Mouse (Mus musculus): ENCODE measurements at regions not wholly inside any gene's neighbourhood (a gene's known extent, or its start where the extent isn't known, plus 50 kb on each side); places are given as distances from the start of the nearest gene placed in this dataset.
A peak's percentile ranks its signal among the peaks of the same experiment; 100 is the strongest.

DNA sequence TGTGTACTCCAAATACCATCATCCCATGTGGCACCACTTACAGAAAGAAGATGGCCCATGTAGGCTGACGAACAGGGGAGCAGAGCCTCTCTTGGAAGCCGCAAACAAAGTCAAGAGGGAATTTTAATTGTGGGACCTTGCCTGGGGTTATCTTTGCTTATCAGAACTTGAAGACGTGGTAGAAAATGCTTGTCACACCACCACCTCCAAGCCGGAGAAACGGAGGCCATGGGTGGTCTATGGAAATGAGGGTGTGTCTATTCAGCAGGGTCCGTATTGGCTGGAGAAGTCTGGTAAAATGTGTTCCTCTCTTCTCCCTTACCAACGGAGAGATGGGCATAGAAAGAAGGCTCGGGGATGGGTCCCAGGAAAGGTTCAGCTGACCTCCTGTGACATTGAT, 313.6 kb downstream of the Sox9 start:
- DNase-seq, result no peak

DNA sequence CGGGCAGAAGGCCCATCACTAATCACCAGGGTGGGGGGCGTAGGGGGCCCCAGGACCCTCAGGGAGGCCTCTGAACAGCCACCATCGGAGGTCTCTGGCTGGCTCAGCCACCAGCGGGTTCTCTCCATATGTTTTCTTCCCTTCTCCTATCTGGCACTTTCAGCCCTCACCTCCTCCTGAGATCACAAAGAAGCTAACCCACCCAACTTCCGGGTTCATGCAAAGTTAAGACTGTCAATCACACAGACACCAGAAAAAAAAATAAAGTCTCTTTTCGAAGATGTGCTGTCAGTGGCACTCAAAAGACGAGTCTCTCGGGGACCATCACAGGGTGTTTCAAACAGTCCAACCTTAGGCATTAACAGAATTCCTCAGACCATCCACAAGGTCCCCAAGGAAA, 314.2 kb downstream of the Sox9 start:
- no peak for DNase-seq

DNA sequence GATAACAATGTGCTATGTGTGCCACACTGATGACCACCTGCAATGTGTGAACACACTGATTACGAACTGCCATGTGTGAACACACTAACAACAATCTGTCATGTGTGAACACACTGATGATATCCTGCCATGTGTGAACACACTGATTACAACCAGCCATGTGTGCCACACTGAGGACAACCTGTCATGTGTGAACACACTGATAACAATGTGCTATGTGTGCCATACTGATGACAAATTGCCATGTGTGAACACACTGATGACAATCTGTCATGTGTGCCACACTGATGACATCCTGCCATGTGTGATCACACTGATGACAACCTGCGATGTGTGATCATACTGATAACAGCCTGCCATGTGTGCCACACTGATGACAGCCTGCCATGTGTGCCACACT, 316.3 kb downstream of the Sox9 start:
- no peak for DNase-seq

- no peak for DNase-seq
These were observed 318.8 kb downstream of the Sox9 start for GRCm38 (mm10) chr11:113100800-113101199.

- DNase-seq, result peak; percentile 53 to 69
These were observed 319.5 kb downstream of the Sox9 start for GRCm38 (mm10) chr11:113101534-113101933.

DNA sequence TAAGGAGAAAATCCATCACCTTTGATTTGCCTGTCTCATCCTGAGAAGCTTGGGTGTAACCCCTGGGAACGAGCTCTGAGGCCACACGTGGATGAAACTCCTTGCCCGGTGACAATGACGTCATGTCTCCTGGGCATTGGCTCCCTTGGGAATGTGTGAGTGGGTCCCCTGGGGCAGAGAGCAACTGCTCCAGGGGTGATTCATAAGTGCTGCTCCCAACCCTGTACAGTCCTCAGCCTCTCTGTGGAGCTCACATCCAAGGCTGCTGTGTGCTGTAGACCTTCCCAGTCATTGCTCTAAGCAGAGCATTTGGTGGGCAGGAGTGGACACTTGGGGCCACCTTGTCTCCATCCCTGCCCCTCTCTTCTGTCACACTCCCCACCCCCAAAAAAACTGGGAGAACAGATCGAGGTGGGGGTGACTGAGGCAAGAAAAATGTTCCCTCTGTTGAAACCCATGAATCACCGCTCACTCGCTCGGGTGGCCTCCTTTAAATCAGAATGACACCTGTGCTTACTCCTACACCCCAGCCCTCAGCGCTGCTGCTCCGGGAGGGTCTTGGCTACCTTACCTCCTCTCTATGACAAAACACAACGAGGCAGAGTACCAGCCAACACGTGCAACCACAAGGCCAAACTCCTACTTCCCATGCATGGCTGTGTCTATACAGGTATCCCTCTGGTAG, 321.3 kb downstream of the Sox9 start:
- DNase-seq, result no peak

DNA sequence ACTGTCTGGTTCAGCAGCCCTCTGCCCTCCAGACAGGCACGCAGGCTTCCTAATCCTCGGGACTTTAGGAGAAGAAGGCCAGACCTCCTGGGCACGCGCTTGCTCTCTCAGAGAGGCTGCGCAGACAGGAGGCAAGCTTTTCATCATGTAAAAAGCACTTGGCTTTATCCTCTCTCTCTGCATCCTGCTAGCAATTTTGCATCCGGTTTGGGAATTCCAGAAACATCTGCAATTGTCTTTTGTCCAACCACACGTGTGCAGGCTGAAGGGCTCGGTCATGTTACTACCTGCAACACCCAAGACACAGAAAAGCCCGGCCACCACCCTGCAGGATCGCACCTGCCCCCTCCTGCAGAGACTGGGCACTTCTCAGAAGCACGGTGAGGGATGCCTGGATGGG, 323.3 kb downstream of the Sox9 start:
- DNase-seq, result no peak

- peak; percentile 42 to 48 for DNase-seq
These were observed 325.3 kb downstream of the Sox9 start for GRCm38 (mm10) chr11:113107205-113107844.

DNA sequence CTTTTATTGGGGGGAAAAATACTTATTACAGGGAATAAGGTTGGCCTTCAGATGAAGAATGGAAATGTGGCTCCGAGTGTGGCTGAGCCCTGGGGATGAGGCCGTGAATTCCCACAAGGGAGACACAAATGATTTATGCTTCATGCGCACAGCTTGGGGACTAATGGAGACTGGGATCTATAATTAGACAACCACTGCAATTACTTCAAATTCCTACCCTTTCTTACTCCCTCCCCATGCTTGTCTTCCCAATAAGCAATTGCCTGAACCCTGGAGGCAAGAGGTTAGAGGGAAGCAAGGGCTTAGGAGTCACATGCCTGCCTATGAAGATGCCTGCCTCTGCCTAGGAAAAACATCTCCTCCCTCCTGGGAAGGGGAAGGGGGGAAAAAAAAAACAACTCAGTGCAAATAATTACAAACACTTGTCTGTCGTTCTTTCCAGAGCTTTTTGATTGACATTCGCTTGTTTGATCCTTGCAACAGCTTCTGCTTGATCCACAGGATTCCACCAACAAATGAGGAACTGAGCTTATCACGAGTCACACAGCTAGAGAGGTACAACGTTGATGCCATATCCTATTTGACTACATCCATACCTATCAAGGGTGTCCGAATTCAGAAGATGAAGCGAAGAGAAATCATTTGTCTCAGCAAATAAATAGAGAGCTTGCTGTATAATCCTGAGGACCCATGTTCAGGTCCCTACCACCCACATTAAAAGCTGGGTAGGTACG, 326.1 kb downstream of the Sox9 start:
- DNase-seq, result no peak

GRCm38 (mm10) chr11:113109096-113109495, 327.1 kb downstream of the Sox9 start:
- no peak for DNase-seq

DNA sequence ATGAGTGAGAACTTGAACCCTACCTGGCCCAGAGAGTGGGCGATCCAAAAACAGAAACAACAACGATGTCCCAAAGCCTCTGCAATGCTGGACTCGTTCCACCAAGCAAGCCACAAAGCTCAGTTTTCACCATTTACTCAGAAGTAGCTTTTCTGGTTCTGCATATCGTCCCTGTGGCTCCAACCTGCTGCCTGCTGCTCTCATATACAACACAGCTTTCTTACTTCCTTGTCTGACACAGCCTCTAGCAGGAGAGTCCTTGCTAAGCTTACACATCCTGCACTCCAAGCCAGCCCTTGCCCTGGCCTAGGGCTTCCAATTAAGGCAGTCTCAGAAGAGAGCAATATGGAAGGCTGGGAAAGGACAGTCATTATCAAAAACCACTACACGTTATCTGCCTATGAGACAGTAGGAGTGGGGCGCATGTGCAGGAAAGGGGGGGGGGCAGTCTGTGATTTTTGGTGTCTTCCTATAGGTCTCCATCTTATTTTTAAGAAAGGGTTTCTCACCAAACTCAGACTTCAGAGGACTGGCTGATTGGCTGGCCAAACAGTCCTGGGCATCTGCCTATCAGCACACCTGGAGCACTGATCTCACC, 331.3 kb downstream of the Sox9 start:
- DNase-seq, result no peak

DNA sequence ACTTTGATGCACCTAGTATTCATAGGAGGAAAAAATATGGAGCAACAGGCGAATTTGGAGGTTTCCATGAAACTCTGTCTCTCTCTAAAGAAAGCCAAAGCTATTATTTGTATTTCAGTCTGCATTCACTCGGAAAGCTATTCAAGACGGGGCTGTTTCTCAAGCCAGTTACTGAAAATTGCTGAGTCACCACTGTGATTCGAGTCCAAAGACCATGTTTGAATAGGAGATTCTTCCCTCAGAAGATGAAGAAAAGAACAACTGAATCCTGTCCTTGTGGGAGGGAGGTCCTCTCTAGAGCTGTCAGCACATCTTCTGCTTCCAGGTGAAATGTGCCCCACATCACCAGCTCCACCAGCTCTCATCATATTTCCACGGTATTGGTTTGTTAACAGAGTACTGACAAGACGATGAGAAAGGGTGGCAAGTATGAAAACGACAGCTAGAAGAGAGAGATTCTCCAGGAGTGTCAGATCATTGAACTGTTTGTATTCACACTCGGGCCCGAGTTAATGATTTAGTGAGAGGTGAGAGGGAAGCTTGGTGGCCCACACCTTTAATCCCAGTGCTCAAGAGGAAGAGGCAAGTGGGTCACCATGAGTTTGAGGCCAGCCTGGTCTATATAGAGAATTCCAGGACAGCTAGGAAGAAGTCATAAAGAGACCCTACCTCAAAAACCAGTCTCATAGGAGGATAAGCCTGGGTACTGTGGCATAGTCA, 335.3 kb downstream of the Sox9 start:
- DNase-seq, result no peak

DNA sequence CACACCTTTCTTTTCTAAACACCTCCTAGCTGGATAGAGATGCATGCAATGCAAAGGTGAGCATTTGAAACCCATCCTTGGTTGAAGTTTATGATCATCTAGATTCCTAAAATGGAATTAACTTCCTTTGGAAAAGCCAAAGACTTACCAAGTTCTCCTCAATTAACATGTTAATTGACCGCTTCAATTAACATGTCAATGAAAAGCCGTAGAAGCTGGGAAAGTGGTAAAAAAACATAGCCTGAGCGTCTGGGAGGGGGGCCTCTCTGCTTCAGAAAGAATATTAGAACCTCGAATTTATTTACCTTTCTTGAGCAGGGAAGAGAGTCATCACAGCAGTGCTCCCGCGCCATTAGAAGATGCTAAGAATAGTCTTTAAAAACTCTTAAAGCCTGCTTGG, 338.5 kb downstream of the Sox9 start:
- no peak for DNase-seq

GRCm38 (mm10) chr11:113121307-113121706, 339.3 kb downstream of the Sox9 start:
- peak in 1 of 2 experiments; percentile 32 for DNase-seq

- no peak for DNase-seq
These were observed 340.1 kb downstream of the Sox9 start for GRCm38 (mm10) chr11:113122137-113122536.

- DNase-seq, result no peak
These were observed 340.9 kb downstream of the Sox9 start for GRCm38 (mm10) chr11:113122964-113123363.

DNA sequence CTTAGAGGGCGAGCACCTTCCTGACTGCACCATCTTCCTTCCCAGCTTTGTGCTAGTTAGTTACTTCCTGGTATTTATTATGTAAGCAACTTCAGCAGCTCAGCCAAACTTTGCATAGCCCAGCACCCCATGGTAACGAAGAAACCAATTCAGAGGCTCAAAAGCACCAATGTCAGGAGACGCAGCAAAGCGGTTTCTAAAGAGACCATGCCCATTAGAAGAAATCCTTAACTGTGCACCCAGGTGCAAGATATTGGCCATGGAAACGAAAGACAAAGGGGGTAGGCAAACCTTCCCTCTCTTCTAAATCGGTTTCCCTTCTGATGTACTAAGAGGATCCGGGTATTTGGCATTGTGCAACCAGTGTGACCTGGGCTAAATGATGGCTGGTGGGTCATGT, 343.8 kb downstream of the Sox9 start:
- DNase-seq, result no peak

GRCm38 (mm10) chr11:113129192-113129591, 347.2 kb downstream of the Sox9 start:
- no peak for DNase-seq

- no peak for DNase-seq
These were observed 348.0 kb downstream of the Sox9 start for GRCm38 (mm10) chr11:113129975-113130374.

- DNase-seq, result no peak
These were observed 350.3 kb downstream of the Sox9 start for GRCm38 (mm10) chr11:113132078-113133064.

DNA sequence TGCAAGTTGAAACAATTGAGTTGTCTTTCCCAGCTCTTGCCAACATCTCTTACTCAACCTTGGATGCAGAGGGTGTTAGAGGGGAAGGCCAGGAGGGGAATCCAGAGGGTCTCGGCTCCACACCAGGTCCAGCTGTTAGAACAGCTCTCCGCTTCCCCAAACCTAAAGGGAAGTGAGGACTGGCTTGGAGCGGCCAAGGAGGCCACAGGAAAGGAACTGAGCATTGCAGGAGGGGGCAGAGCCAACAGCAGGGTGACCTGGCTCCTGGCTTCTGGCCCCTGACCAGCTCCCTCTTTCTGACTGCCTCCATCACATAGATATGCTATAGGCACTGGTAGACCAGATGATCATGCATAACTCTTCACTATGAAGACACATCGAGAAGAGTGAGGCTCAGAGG, 351.4 kb downstream of the Sox9 start:
- DNase-seq, result no peak

- no peak for DNase-seq
These were observed 353.2 kb downstream of the Sox9 start for GRCm38 (mm10) chr11:113135261-113135660.
